Mouse (Mus musculus): ENCODE data around the gene Ntn5.

- no peak for TF ChIP-seq CTCF (IDR thresholded peaks at IDR 0.05; ENCODE audit: borderline replicate concordance, extremely low read depth, insufficient read depth, insufficient read length)
- 0 out of 2 replicates have a peak, but pooled peaks have one; percentile 5 for TF ChIP-seq POLR2A (IDR thresholded peaks at IDR 0.05; ENCODE audit: borderline replicate concordance, extremely low read depth, insufficient read depth, insufficient read length, poor library complexity, severe bottlenecking)
These were observed 20.3 kb downstream of the Ntn5 start for GRCm38 (mm10) chr7:45704046-45704559.
